Mouse (Mus musculus): ENCODE results near the gene Evi5l. TPM values are rescaled to one million over a fixed set of nuclear protein-coding genes. Genes with fewer than 3 reads are reported as not detected.

Evi5l gene
- 100 to 1,000 TPM in 1 of 2 experiments, 10 to 100 TPM in 1; 93.2 to 102 TPM for total RNA-seq (2021)
- long read RNA-seq, transcript Evi5l-208 (19 exons, 3,728 nt) = minor isoform, 6 of 192 reads
- long read RNA-seq, transcript Evi5l-203 (20 exons, 3,938 nt) = major isoform, 121 of 192 reads
- long read RNA-seq, partial matches to known transcripts = 11 of 192 reads
- long read RNA-seq, other reads (novel, unspliced or antisense) = 52 of 192 reads

GRCm38 (mm10) chr8:4165852-4166751 lies at the start of gene Evi5l:
TSS of gene Evi5l (plus strand) at chr8:4166567.
- DNase-seq (ENCODE audit: low spot score in 2 of 2) = peak; percentile 98 to 100

- no peak for DNase-seq (ENCODE audit: low spot score in 2 of 2)
These were observed 32.6 kb upstream of the Evi5l start, which contains the start of gene Cd209g for GRCm38 (mm10) chr8:4133798-4134197. TSS of gene Cd209g (plus strand) at chr8:4134098.

- peak; percentile 40 to 83 for DNase-seq (ENCODE audit: low spot score in 2 of 2)
These were observed 26.4 kb upstream of the Evi5l start for GRCm38 (mm10) chr8:4139660-4140646.

- no peak for DNase-seq (ENCODE audit: low spot score in 2 of 2)
These were observed 24.6 kb upstream of the Evi5l start for GRCm38 (mm10) chr8:4141721-4142120.

- no peak for DNase-seq (ENCODE audit: low spot score in 2 of 2)
These were observed 19.1 kb upstream of the Evi5l start for GRCm38 (mm10) chr8:4147272-4147671.

- DNase-seq (ENCODE audit: low spot score in 2 of 2) = no peak
These were observed 11.5 kb upstream of the Evi5l start for GRCm38 (mm10) chr8:4154878-4155277.

- no peak for DNase-seq (ENCODE audit: low spot score in 2 of 2)
These were observed 3.6 kb upstream of the Evi5l start for GRCm38 (mm10) chr8:4162786-4163185.

GRCm38 (mm10) chr8:4165176-4165851 lies 1.1 kb upstream of the Evi5l start:
- no peak for DNase-seq (ENCODE audit: low spot score in 2 of 2)

- no peak for DNase-seq (ENCODE audit: low spot score in 2 of 2)
These were observed 636 bp downstream of the Evi5l start for GRCm38 (mm10) chr8:4166881-4167525.

- no peak for DNase-seq (ENCODE audit: low spot score in 2 of 2)
These were observed 1.6 kb downstream of the Evi5l start for GRCm38 (mm10) chr8:4167918-4168317.

- no peak for DNase-seq (ENCODE audit: low spot score in 2 of 2)
These were observed 6.1 kb downstream of the Evi5l start for GRCm38 (mm10) chr8:4172486-4172885.

GRCm38 (mm10) chr8:4174018-4174417 lies 7.7 kb downstream of the Evi5l start:
- DNase-seq (ENCODE audit: low spot score in 2 of 2) = no peak

- DNase-seq (ENCODE audit: low spot score in 2 of 2) = no peak
These were observed 17.0 kb downstream of the Evi5l start for GRCm38 (mm10) chr8:4183409-4183808.

GRCm38 (mm10) chr8:4186151-4186550 lies 19.8 kb downstream of the Evi5l start:
- no peak for DNase-seq (ENCODE audit: low spot score in 2 of 2)

GRCm38 (mm10) chr8:4188605-4189004 lies 22.2 kb downstream of the Evi5l start:
- DNase-seq (ENCODE audit: low spot score in 2 of 2) = no peak

GRCm38 (mm10) chr8:4189031-4189722 lies 22.8 kb downstream of the Evi5l start:
- no peak for DNase-seq (ENCODE audit: low spot score in 2 of 2)

GRCm38 (mm10) chr8:4192305-4192704 lies 25.9 kb downstream of the Evi5l start:
- peak in 1 of 2 experiments; percentile 62 for DNase-seq (ENCODE audit: low spot score in 2 of 2)

GRCm38 (mm10) chr8:4192807-4193587 lies 26.6 kb downstream of the Evi5l start:
- DNase-seq (ENCODE audit: low spot score in 2 of 2) = peak; percentile 80 to 93

- DNase-seq (ENCODE audit: low spot score in 2 of 2) = no peak
These were observed 27.2 kb downstream of the Evi5l start for GRCm38 (mm10) chr8:4193588-4193894.

All from layer of hippocampus, adult 18-20 months (tissue).